Mouse (Mus musculus) G1E-ER4 (cell line): ENCODE measurements around the gene Slc17a3. TPM values are rescaled to one million over a fixed set of nuclear protein-coding genes. Genes with fewer than 3 reads are reported as not detected.

ENCODE experiments used
- GATA1 ChIP-seq: IDR thresholded peaks from one replicate; pipeline ENCODE4 v1.8.0; 2012; ENCODE audit warnings: low read length, inconsistent platforms
- polyA plus RNA-seq: library from polyadenylated mRNA; stranded (reverse); fragments of >175 nt; gene quantifications from 2 replicates; pipeline ENCODE4 v1.2.3, GENCODE M21; 2012

The Slc17a3 gene
- not detected in 2 replicates for polyA plus RNA-seq

DNA sequence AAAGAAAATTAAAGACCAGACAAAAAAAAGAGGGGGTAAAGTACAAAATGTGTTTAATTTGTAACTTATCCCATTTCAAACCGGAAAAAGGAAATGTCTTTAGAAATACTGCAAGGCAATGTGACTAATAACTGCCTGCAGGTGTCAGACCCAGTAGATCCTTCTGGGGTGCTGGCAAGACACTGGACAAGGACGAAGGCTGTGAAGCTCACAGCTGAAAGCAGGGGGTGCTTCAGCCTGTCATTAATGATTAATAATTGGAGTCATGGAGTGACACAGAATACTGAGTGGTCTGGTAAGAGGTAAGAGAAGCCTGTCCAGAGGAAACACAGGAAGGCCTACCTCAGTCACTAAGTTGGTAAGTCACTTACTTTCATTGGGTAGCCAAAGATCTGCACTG, at the start of gene Slc17a3:
Gene Slc17a3, plus strand, starts transcription at position 127 of the 400 bp plus-strand sequence.
- TF ChIP-seq GATA1, result no peak

DNA sequence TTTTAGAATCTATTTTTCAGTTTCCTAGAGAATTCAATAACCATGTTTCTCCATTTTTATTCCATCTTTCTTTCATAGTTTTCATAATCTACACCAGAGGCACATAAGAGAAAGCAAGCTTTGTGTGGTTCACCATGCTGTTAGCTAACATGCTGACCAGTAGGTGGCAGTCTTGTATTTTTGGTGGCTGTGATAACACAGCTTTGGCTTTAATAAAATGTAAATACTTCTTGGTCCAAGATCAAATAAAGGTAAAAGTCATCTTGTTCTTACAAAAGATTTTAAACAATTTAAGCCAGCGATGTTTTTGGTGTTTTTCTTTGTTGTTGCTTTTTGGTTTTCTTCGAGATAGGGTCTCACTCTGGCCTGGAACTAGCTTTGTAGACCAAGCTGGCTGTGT, 46.7 kb upstream of the Slc17a3 start:
- no peak for TF ChIP-seq GATA1

DNA sequence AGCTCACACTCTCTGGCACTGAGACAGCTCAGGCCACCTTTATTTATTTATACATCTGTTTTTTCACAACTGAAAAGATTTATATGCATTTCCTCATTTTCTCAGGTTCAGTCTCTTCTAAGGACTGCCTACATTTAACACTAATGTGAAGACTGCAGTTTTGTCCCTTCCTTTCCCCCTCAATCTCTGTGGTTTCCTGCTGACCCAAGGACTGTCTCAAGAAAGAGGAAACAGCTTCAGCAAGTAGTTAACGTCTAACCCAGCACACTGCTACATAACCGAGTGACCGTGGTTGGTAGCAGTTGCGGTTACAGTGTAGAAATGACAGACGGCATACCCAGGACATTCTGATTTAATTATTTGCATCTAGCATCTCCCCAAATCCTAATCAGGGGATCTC, 39.8 kb upstream of the Slc17a3 start:
- no peak for TF ChIP-seq GATA1

DNA sequence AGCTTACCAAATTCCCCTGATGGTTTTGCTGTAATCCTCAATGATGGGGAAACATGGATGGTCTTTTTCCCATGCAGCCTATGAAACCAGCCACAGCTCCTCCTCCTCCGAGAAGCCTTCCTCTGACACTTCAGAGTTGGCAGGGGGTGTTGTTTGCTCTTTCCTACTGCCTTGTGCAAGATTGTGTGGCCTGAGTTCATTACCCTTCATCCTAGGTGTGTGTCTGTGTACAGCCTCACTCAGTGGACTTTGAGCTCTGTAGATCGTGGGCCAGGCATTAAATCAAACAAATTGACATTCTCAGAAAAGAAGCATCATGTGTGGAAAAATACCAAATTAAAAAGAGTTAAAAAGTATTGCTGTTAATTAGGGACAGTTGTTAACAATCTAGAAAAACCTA, 34.7 kb upstream of the Slc17a3 start:
- TF ChIP-seq GATA1, result no peak

DNA sequence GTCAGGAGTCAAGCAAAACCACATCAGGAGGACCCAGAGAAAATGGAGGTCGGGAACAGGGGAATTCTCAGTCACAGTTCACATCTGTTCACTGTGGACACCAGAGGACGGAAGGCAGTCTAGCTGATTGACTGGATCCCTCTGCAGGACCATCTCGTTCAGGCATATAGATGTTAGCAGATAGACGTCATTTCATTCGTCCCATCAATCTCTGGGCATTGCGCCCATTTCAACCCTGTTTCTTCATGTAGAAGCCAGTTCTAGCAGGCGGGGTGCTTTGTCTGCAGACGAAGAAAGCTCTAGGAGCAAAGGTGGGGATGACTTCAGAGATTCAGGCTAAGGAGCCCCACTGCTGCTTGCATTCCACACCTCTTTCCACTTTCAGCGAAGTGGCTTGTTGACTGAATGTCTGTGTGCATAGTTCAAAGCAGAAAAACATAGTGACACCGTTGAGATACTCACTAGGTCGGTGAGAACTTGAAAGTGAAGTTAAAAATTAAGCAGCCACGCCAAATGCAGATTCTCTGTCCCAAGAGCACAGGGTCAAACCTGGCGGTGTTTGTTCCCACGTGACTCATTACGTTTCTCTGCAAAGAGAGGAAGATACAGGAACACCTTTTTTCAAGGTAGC, 32.7 kb upstream of the Slc17a3 start, which contains the start of gene Slc17a2:
Gene Slc17a2, plus strand, starts transcription at position 572 of the 631 bp plus-strand sequence.
- no peak for TF ChIP-seq GATA1

DNA sequence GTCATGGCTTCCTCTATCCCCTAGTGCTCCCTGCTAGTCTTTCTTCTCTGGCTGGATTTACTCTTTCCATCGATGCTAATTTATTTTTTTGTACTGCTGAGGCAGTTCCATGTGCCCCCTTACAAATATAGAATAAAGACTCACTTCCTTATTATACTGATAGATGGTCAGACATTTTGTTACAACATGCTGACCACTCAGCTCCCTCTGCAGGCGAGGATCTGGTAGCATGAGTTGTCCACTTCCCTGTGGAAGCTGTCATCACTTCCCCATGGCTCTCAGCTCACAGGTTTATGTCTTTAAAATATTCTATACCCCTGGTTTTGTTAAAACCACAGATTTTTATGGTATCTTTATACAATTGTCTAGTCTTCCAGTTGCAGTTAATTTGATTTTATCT, 23.1 kb upstream of the Slc17a3 start:
- no peak for TF ChIP-seq GATA1

DNA sequence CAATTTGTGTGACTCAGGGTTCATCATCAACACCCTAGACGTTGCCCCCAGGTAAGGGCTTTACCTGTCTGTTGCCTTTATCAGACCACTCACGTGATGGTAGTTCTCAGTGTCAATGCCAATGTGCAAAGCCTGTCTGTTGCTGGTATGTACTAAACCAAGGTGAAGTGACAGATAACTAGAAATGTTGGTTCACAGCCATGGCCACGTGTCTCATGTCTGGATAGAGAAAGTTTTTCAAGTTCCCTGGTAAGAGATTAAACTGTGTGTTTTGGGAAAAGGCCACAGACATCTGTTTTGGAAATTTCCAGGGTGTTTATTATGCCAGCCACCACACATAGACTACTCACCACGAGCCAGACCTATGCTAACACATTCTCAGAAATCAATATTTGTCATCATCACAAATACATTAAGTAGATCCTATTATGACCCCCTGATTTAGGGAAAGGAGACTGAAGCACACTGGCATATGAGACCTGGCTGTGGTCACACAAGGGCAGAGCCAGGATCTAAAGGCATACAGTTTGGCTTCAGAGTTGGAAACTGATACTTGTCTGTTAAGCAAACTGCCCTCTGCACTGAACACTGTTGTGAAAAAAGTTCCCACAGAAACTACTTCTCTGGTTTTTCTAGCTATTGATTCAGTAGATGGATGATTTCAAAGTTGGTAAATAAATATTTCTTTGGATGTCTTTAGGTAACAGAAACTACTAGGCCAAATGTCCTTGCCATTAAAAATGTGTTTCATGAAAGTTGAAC, 18.9 kb upstream of the Slc17a3 start:
- TF ChIP-seq GATA1, result no peak

DNA sequence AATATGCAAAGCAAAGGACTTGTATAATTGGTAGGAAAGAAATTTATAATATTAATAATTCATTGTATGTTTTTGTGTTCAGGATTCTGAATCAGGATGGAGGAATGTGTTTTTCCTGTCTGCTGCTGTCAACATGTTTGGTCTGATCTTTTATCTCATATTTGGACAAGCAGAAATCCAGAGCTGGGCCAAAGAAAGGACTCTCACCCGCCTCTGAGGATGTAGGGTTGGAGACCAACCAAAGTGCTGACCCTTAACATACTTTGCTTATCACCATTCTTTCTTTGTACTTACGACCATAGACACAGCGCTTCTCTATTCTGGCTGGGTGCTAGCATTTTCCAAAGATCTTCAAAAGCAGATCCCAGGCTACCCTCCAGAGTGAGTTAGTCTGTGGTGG, 17.0 kb upstream of the Slc17a3 start:
- TF ChIP-seq GATA1, result no peak

DNA sequence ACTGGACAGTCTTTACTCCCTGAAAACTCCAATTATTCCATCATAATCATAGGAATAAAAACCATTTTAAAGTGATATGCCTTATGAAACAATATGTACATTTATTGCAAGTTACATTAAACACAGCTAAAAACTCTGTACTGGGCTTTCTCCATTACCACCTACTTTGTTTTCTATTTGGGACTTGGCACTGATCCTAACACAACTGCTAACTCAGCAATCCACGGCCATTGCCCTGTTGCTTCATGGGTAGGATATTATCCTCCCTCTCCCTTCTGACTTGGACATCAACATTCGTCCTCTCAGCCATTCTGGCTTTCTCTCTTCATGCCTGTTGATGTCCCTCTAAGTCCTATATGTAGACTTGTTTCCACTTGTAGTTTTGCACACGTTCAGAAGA, 12.6 kb upstream of the Slc17a3 start:
- TF ChIP-seq GATA1, result no peak

DNA sequence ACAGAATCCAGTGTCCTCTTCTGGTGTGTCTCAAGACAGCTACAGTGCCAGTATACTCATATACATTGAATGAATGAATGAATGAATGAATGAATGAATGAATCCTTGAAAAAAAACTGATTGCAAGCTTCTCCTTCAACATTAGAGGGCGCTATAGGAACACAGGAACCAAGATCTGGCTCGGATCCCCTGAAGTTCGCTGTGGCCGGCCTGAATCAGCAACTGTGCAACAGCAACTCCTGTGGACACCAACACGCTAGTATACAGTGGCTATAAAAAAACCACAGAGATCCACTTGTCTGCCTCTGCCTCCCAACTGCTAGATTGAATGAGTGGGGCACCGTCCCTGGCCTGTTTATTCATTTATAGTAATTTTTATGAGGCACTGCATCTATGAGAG, 6.2 kb upstream of the Slc17a3 start:
- no peak for TF ChIP-seq GATA1

DNA sequence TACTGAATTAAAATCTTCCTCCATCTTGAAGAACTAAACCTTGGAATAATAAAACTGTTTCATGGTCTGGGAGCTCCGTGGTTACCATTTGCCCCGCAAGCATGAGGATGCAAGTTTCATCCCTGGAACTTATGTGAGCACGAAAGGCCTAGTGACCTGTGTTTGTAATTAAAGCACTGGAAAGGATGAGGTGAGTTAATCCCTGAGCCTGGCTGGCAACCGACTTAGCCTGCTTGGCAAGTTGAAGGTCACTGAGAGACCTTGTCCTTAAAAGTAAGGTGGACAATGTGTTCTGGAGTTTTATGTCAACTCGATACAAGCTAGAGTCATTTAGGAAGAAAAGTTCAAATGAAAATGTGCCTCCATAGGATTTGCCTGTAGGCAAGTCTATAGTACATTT, 4.4 kb upstream of the Slc17a3 start:
- TF ChIP-seq GATA1, result no peak

DNA sequence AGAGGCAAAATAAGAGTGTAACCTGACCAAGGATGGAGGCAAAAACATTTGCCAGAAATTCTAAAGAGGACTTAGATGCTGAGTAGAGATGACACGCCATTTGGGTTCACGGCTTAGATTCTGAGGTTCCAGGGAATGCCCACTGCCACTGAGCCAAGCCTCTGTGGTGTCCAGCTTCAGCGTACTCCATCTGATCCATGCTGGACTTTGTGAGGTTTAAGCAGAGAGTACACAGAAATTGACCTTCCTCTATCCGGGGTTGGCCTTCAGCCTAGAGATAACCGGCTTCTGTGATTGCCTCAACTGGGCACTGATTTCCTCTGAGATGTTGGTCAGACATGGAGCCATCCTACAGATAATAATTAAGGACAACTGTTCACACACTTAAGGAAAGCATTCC, 2.6 kb upstream of the Slc17a3 start:
- no peak for TF ChIP-seq GATA1

DNA sequence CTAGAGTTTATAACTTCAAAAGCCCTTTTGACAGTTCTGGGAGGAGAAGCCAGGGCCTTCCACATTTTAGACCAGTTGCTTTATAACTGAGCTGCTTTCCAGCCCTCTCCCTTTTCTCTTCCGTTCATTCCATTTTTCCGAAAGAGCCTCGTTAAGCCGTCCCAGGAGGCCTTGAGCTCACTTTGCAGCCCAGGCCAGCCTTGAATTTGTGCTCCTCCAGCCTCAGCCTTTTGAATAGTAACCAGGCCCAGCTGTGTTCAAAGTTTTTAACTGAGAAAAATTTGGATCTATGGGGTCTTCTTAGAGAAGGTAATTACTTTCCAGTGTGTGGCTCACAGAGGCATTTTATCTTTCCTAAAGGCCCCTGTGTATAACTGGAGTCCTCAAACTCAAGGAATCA, 6.6 kb downstream of the Slc17a3 start:
- no peak for TF ChIP-seq GATA1

DNA sequence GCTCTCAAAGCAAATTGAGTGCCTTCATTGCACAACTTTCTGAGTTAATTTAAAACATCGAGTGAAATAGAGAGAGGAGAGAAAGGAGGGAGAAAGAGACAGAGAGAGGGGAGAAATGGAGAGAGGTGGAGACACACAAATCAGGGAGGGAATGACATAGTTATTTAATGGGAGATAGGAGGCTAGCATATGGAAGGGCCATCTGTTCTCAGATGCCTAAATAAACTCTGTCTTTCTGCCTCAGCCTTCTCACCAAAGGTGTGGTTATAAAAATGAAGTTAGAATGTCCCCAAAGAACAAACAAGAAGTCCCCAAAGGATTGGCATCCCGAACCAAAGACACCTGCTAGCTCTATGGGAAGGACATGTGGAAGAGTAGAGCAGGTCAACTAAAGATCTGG, 10.1 kb downstream of the Slc17a3 start:
- TF ChIP-seq GATA1, result no peak

DNA sequence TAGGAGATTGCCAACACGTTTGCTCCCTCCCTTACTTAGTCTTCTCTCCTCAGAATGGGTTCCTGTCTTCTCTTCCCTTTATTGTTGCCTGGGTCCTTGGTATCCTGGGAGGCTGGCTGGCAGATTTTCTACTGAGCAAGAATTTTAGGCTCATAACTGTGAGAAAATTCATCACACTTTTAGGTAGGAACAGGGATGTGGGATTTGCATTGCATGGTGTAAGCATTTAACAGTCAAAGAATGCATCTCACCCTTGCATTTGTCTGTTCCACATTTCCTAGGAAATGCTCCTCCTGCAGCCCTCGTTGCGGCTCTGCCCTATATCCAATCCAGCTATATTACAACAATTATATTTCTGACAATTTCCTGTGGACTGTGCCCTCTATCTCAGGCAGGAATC, 17.2 kb downstream of the Slc17a3 start:
- TF ChIP-seq GATA1, result no peak

DNA sequence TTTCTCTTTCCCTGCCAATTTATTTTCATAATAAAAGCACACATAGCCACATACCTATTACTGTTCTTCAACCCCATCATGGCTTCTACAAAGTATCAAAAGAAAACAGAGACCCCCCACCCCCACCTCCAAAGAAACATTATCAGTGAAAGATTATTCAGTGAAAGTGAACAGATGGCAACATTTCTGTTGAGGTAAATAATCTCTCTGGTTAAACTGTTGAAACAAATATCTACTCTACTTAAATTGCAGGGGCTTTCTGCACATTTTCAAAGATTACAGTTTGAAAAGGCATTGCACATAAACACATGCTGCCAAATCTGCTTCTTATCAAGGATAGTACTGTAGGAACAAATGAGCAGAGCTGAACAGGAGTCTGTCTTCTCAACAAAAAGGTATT, 22.6 kb downstream of the Slc17a3 start:
- no peak for TF ChIP-seq GATA1

DNA sequence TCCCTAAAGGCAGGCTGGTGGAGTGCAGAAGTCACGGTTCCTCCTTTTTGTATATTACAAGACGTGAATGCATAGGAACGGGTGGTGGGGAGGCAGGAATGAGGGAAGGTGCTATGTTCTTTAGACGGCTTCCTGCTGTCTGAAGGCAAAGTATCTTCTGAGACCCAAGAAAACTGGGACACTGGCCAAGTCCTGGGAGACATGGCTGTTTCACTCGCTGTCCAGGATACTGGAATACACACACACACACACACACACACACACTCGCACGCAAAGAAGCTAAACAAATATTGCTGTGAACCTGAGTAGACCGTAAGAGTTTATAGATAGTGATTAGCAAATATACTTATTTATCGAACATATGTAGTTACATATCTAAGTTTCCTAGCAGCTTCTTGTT, 25.5 kb downstream of the Slc17a3 start:
- TF ChIP-seq GATA1, result no peak
